Mouse (Mus musculus): Measurements from ENCODE around the gene Crhr2.

Crhr2 gene

DNA sequence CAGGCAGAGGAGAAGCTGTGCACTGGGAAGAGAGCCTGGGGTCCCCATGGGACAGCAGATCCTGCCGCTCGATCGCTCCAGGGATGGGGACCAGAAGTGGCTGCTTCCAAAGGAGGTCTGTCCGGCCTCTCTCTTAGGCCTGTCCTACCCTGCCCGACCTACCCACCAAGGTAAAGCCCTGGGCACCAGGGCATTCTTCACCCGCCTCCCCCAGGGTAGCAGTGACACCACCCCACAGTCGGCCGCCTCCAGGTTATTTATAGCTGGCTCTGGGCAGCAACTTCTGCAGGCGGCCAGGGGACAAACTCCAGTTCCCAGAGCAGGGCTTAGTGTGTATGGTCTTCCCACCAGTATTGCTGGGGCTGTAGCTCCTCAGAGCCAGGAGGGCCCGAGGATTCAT lies at the start of gene Crhr2:
TSS of gene Crhr2 (minus strand) at position 223 of the 400 bp plus-strand sequence.
- no peak for DNase-seq

- DNase-seq: no peak
Measured at GRCm38 (mm10) chr6:55179560-55179959, 46.7 kb upstream of the Crhr2 start.

DNA sequence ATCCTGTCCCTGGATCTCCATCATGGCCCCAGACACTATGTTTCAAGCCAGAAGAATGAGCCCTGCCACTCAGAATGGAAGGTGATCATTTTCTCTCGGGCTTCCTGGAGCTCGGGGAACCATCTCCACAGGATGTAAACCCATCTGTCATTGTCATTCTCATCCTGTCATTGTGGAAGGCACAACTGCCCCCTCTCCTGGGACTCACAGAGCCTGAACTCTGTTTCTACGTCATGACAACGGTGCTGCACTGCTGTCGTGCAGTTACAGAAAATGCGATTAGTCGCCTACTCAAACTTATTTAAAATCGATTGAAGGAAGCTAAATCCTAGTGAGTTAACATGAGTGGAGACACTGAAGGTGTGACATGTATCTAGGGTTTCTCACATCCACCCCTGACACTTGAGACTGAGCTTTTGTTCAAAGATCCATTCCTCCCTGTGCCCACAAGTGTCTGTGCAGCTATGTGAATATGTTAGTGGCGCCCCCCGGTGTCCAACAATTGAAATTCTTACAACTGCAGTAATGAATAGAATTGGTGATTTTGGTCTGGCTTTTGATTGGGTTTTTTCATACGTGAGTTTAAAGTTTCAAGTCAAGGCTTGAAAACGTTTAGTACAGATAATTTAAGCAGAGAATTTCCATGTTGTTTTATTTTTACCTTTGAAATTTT lies 44.4 kb upstream of the Crhr2 start:
- peak; percentile 46 for DNase-seq

- no peak for DNase-seq
Measured at GRCm38 (mm10) chr6:55175892-55176291, 43.1 kb upstream of the Crhr2 start.

GRCm38 (mm10) chr6:55175456-55175855 lies 42.6 kb upstream of the Crhr2 start:
- DNase-seq: no peak

DNA sequence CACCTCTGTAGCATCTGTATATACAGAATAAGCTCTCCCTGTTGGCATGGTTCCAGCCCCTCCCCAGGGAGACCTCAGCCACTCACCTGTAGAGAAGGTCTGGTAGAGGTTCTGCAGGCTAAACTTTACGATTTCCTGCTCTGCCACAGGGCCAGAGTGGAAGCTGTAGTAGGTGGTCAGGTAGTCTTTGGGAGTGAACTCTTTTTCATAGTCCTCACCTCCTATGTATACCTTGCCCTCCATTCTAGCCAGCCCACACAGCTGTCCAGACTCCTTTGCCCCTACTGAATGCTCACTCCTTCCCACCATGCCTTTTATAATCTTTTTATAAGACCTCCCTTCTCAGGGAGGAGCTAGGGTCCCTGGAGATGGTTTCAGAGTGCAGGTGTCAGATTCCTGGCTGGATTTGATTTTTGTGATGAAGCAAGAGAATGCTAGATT lies 41.9 kb upstream of the Crhr2 start, which contains the start of gene Inmt:
TSS of gene Inmt (minus strand) at position 303 of the 441 bp plus-strand sequence.
- no peak for DNase-seq

- DNase-seq: peak; percentile 52
Measured at GRCm38 (mm10) chr6:55173941-55174349, 41.1 kb upstream of the Crhr2 start.

DNA sequence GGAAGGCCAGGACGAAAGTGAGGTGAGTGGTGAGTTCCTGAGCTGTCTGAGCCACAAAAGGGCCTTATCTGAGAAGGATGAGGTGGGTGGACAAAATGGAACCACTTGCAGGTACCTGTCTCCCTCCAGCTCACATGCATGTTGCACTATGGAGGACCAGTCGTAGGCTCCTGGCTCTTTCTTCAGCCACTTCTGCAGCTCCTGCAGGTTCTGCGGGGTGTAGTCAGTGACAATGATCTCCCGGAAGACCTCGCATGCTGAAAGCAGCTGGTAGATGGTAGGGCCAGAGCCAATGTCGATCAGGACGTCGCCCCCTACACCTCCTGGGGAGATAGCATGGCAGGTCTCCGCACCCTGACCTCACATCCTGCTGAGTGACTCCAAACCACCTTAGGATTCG lies 40.4 kb upstream of the Crhr2 start:
- DNase-seq: peak; percentile 3

- DNase-seq: no peak
Measured at GRCm38 (mm10) chr6:55171638-55172037, 38.8 kb upstream of the Crhr2 start.

- no peak for DNase-seq
Measured at GRCm38 (mm10) chr6:55169818-55170217, 37.0 kb upstream of the Crhr2 start.

DNA sequence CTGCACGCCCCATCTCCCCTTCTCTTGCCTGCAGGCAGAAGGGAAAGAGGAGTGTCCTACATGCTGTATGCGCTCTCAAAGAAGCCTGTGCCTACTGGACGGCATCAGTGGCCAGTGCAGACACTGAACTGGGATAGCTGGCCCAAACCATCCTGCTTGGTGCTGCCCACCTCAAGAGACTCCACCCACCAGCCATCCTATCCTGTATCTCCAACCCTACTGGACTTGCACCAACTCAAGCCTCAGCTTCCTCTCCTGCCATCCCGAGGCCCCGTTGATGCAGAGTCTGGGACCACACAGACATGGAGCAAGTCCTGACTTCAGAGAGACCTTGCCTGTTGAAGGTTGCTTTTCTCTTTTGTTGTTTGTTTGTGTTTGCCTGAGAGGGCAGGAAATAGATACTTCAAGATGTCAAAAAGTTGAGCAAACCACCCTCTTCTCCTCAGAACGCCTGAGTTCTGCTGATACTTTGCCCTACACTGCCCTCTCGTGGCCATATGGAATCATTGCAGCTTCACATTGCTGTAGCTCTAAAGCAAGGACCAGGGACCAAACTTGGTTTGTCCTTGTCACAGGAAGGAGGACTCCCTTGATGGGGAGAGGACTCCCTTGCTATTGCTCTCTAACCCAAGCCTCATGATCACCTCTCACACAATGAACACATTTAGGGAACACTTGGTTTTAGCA lies 34.1 kb upstream of the Crhr2 start:
- peak; percentile 75 for DNase-seq

DNA sequence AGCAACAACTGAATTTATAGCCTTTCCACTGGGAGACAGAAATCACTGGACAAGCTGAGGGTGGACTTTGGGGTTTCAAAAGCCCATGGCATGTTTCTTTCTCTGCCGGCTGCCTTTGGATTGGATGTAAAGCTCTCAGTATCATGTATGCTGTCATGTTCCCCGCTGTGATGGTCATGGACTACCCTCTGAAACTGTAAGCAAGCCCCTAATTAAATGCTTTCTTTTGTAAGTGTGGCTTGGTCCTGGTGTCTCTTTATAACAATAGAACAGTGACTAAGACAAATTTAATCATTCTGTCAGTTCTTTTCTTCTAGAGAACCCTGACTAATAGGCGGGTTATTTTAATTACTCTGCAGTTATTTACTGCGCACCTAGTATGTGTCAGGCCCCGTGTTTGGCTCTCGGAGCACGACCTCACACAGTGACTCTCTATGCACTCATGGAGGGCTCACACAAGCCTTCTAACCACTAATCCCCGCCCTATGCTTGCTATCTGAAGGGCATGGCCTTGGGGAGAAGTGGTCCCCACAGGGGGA lies 30.3 kb upstream of the Crhr2 start:
- no peak for DNase-seq

GRCm38 (mm10) chr6:55161311-55161761 lies 28.5 kb upstream of the Crhr2 start:
- DNase-seq: no peak

- DNase-seq: no peak
Measured at GRCm38 (mm10) chr6:55159256-55159655, 26.4 kb upstream of the Crhr2 start.

GRCm38 (mm10) chr6:55152226-55152625 lies 19.4 kb upstream of the Crhr2 start:
- DNase-seq: no peak

DNA sequence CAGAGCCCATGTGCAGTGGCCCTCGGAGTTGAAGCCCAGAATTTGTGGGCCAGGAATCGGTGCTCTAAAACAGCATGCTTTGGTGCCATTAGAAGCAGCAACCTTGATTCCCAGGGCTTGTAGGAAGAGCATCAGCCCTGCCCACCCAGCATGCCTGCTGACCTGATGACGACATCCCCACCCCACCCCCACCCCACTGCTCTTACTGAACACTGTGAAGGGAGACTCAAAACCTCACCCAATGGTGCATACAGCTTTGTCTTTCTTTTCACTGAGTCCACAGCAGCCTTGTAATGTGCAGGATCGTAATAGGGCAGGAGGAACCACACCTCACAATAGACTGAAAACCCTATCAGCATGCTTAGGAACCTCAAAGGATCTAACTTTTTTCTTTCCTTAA lies 13.3 kb upstream of the Crhr2 start:
- no peak for DNase-seq

GRCm38 (mm10) chr6:55145285-55145684 lies 12.5 kb upstream of the Crhr2 start:
- no peak for DNase-seq

DNA sequence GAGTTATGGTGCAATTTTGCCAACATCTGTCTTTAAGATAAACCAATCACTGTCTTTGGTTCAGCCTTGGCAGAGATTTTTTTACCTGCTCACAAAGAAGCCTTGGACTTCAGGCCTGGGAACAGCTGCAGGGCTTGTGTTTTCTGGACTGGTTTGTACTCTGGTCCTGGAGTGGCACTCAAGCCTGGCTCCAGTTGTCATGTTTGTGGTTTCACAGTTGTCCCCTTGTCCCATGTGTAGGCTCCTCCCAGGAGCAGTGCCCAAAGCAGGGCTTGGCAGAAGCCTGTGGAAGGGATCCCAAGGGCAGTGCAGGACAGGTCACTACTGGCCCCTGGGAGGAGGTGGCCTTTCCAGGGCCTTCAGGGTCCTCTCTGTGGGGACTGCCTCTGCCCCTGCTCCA lies 5.5 kb upstream of the Crhr2 start:
- no peak for DNase-seq

DNA sequence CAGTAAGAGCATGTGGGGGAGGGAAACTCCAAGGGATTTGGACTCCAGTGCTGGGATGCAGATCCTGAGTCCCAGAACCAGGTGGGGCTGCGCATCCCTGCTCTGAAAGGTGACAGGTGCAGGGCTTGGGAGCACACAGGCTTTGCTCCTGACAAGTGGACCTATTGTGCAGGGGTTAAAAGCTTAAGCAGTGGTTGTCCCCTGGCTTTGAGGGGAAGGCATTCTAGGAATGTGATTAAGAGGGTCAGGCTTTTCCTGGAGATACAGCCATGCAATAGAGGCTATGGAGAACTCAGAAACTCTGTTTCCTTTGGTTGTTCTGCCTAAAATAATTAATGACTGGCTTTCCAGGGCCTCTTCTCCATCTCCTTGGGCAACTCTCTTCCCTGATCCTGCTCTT lies 609 bp upstream of the Crhr2 start:
- no peak for DNase-seq

GRCm38 (mm10) chr6:55131301-55131700 lies 1.5 kb downstream of the Crhr2 start:
- DNase-seq: no peak

DNA sequence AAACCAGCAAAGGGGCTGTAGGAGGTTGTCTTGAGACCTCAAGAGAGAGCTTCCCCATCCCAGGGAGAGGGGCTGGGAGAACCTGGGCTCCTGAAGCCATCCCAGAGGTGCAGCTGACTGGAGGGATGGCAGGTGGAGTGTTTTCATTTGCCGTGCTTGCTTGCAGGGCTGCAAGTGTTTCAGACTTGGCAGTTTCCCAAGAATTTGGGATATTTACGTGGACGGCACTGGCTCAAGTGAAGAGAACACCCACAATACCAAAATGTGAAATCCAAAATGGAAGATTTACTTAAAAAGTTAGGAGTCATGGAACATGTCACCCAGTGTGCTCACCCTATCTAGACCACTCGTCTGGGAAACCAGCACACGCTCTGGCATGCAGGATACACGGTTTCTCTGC lies 2.2 kb downstream of the Crhr2 start:
- DNase-seq: peak; percentile 9

DNA sequence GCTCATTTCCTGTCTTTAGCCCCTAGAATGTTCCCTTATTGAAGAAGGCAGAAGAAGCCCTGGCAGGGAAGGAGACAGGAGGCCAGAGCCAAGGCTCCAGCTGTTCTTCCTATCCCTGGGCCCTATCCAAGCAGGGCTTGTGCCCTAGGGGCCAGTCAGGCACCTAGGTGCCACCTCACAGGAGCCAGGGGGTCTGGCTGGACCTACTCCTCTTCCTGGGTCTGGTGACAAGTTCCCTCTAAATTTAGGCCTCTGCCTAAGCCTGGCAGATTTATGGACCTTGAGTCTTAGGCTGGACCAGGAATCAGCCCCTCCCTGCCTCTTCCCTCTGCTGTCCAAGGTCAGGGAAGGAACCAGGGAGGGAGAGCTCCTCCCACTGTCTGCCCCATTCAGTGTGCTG lies 4.4 kb downstream of the Crhr2 start:
- DNase-seq: no peak

DNA sequence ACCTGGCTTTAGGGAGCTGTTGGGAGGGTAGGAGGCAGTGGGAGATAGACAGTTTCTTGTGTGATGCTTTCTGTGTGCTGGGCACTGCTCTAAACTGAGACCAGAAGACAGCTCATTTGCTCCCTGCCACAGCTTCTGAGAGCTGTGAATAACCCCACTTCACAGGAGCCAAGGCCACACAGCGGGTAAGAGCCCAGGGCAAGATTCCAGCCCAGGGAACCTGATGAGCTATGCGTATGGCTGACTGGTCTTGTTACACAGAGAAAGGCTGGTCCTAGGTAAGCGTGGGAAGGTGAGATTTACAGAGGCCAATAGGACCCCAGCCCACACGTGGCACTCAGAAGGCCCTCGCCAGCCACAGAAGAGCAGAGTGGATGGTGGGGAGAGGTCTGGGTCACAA lies 6.2 kb downstream of the Crhr2 start:
- DNase-seq: no peak

GRCm38 (mm10) chr6:55123056-55123455 lies 9.8 kb downstream of the Crhr2 start:
- DNase-seq: no peak

Measured in embryo, embryonic 11 days (tissue).